Mouse (Mus musculus) G1E (cell line): ENCODE measurements around the gene Carmil3.

Experiments used
- CTCF ChIP-seq: IDR thresholded peaks from 2 replicates; pipeline ENCODE4 v1.5.1; 2012; ENCODE audit warnings: low read depth, low read length, inconsistent platforms, mixed read lengths
- GATA1 ChIP-seq: IDR thresholded peaks from 2 replicates; pipeline ENCODE4 v1.6.1; 2012; ENCODE audit warnings: borderline replicate concordance, low read length, inconsistent platforms, mixed read lengths
- GATA2 ChIP-seq: IDR thresholded peaks from 2 replicates; pipeline ENCODE4 v1.6.1; 2012; ENCODE audit warnings: low read depth, low read length, inconsistent platforms, borderline replicate concordance
- POLR2AphosphoS5 ChIP-seq: IDR thresholded peaks from 2 replicates; pipeline ENCODE4 v1.6.1; 2012; ENCODE audit warnings: low read depth, low read length, inconsistent platforms; ENCODE audit not compliant: insufficient replicate concordance
- TAL1 ChIP-seq: conservative IDR thresholded peaks from 2 replicates; pipeline ENCODE4 v1.6.1; 2012; ENCODE audit warnings: low read depth, low read length, inconsistent platforms, mixed read lengths

DNA sequence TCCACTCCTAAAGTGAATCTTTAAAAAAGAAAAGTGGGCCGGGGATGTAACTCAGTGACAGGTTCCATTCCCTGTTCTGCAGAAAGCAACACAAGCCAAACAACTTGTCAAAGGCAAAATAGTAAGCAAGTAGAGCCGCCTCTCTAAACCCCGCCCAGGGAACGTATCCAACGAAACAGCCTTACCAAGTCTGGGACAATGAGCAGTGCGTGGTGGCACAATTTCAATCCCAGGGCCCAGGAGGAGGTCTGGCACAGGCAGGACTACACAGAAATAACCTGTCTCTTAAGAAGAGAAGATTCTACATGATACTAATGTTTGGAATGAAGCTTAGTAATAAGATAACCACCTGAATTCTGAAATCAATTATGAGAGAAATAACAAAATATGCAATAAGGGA is 59.7 kb downstream of the Carmil3 start:
- no peak for TF ChIP-seq CTCF
- no peak for TF ChIP-seq GATA2
- no peak for TF ChIP-seq GATA1
- TF ChIP-seq TAL1: no peak
- no peak for TF ChIP-seq POLR2AphosphoS5
